Mouse (Mus musculus) forebrain, postnatal 0 days (tissue): ENCODE measurements around the gene Pigx. TPM values are rescaled to one million over a fixed set of nuclear protein-coding genes. Genes with fewer than 3 reads are reported as not detected.
"Not testable (repeated sequence)": the region's sequence is repeated elsewhere in the genome, so short reads cannot be mapped to it uniquely, and the experiment has no call there.

Experiments
- ATAC-seq: fragments of 200-750 bp; cut with Nextera tagmentation; 2 replicates; pipeline ENCODE4 v1.8.0; 2017; ENCODE audit warnings: mild to moderate bottlenecking, moderate library complexity
- DNase-seq: peaks from one replicate; pipeline ENCODE4 v3.0.0-alpha.2; 2015
- H3K27ac ChIP-seq: fragments of 300-500 bp; sonication (generic); 2 replicates; pipeline ENCODE4 v1.5.1; 2014; ENCODE audit warnings: low read depth, mild to moderate bottlenecking, antibody characterized with exemption, low read length, moderate library complexity, mixed read lengths
- H3K27me3 ChIP-seq: fragments of 300-500 bp; sonication (generic); 2 replicates; pipeline ENCODE4 v1.6.1; 2014; ENCODE audit warnings: mild to moderate bottlenecking, low read length, mixed read lengths; ENCODE audit not compliant: insufficient read depth
- H3K36me3 ChIP-seq: fragments of 300-500 bp; sonication (generic); 2 replicates; pipeline ENCODE4 v1.6.1; 2014; ENCODE audit warnings: mild to moderate bottlenecking, moderate library complexity; ENCODE audit not compliant: insufficient read depth
- H3K4me1 ChIP-seq: fragments of 300-500 bp; sonication (generic); 2 replicates; pipeline ENCODE4 v1.6.1; 2014; ENCODE audit warnings: antibody characterized with exemption; ENCODE audit not compliant: insufficient read depth
- H3K4me2 ChIP-seq: fragments of 300-500 bp; sonication (generic); 2 replicates; pipeline ENCODE4 v1.6.1; 2014; ENCODE audit warnings: low read depth, mild to moderate bottlenecking, moderate library complexity
- H3K4me3 ChIP-seq: fragments of 300-500 bp; sonication (generic); 2 replicates; pipeline ENCODE4 v1.5.1; 2014; ENCODE audit warnings: low read depth, low read length, mixed read lengths
- H3K9ac ChIP-seq: fragments of 300-500 bp; sonication (generic); 2 replicates; pipeline ENCODE4 v1.6.1; 2014; ENCODE audit warnings: mild to moderate bottlenecking
- H3K9me3 ChIP-seq: fragments of 300-500 bp; sonication (generic); 2 replicates; pipeline ENCODE4 v1.6.1; 2016; ENCODE audit warnings: low read length
- CTCF ChIP-seq: sonication (generic); IDR thresholded peaks from 2 replicates; pipeline ENCODE4 v1.5.1; 2016; ENCODE audit warnings: antibody characterized with exemption, control low read depth, low read depth
- WGBS: fragments of 180-500 bp; shearing (Covaris S2); extraction: QIAGEN DNeasy Blood & Tissue Kit; methylation state at CpG from one replicate; pipeline ENCODE4 v1.1.7; 2014; 5-methylcytosine and 5-hydroxymethylcytosine counted together
- polyA plus RNA-seq: library from polyadenylated mRNA; unstranded; fragments of >200 nt; fragmentation: Nextera tagmentation; extraction: Ambion mirVana; gene quantifications from 2 replicates; pipeline ENCODE4 v1.2.1, GENCODE M21; 2015
- total RNA-seq: library from RNA; depleted of rRNA; stranded (reverse); fragments of >200 nt; gene quantifications from 2 replicates; pipeline ENCODE4 v1.2.3, GENCODE M21; 2014

Pigx gene
- total and polyA plus RNA-seq, 2 experiments from 2014 or later, result 71.7 to 113 TPM

DNA sequence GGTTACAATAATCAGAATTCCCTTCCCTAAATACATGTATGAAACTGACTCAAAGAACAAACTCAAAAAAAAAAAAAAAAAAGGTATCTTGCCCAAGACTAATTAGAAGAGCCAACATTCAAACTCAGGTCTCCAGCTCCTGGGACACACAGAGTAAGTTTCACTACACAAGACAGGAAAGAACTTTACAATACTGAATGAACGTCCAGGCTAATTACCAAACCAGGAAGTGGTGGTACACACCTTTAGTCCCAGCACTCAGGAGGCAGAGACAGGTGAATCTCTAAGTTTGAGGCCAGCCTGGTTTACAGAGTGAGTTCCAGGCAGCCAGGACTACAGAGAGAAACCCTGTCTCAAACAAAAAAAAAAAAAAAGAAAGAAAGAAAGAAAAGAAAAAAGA lies 23.8 kb downstream of the Pigx start:
- DNase-seq, result no peak
- H3K27ac ChIP-seq, result no peak overlapping the region
- no peaks in the 10 kb centered on the region for H3K9me3 ChIP-seq
- peaks cover 14% of the 10 kb centered on the region; the same call in 1 of the 2 replicates for H3K4me1 ChIP-seq
- no peak overlapping the region for H3K9ac ChIP-seq
- ATAC-seq, result no peak
- H3K4me3 ChIP-seq, result no peak overlapping the region
- no peak overlapping the region for H3K4me2 ChIP-seq
- WGBS, result 64% methylated on average over 1 of the region's 1 CpGs
- no peaks in the 10 kb centered on the region for H3K27me3 ChIP-seq
- no peak for TF ChIP-seq CTCF
- no peaks in the 10 kb centered on the region for H3K36me3 ChIP-seq

DNA sequence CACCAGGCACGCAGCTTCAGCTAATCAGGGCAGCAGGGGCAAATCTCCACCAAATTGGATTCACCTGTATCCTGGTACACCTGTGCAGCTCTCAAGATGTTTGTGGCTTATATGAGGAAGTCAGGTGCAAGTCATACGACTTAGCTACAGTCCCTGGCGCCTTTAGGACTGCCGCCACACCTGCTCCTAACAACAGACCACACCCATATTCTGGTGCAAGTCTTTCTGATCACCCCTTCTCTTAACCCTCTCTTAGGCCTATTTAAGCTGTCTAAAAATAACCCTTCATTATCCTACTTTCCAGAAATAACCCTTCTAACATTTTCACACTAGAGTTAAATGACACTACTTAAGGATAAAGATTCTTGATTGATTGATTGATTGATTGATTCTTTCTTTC lies 29.5 kb downstream of the Pigx start:
- not testable (repeated sequence) for H3K4me3 ChIP-seq, H3K9me3 ChIP-seq, H3K27ac ChIP-seq, H3K27me3 ChIP-seq, DNase-seq, H3K9ac ChIP-seq, H3K36me3 ChIP-seq, ATAC-seq, H3K4me2 ChIP-seq, H3K4me1 ChIP-seq
- WGBS, result 65% methylated on average over 4 of the region's 4 CpGs

DNA sequence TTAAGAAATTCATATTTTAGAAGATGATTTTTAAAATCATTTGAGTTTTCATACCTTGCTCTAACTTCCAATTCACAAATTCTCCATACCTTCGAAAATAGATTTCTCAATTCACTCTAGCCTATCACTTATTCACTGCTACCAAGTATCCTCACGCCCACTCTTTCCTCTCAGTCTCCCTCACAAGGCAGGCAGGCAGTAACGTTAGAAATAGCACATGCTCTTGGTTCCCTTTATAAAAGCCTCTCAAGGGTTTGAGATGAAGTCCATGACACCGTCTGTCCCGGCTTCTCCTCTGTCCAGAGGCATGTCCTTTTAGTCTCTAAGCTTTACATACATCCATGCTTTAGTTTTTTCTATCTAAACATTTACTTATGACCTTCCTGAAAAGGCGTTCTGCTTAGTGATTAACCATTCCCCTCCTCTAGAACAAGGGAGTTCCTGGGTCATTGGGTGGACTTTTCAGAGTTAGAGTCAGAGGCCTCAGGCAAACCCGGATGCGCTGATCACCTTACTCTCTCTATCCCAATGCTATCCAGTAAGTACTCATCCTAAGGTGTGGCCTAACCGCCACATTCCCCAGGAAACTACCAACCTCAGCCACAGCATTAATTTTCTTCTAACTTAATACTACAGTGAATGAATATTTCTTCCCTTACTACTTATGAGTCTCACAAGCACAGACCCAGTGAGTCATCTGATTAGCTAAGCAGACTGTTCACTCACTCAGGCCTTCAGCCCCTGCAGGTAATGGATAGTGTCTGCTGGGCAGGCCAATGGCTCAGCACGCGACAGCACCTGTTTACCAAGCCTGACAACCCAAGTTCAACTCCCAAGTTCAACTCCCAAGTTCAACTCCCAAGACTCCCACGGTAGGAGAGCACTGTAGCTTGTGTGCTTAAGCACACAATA lies 30.9 kb downstream of the Pigx start:
- no peak for ATAC-seq
- Histone ChIP-seq H3K4me2 (no peak overlapping the region), H3K36me3 (no peaks in the 10 kb centered on the region), H3K9me3 (no peaks in the 10 kb centered on the region), H3K9ac (no peak overlapping the region), H3K27me3 (no peaks in the 10 kb centered on the region), H3K4me3 (no peak overlapping the region), H3K27ac (no peak overlapping the region), H3K4me1 (no peaks in the 10 kb centered on the region)
- no peak for TF ChIP-seq CTCF
- 84% methylated on average over 12 of the region's 12 CpGs for WGBS
- DNase-seq, result no peak

DNA sequence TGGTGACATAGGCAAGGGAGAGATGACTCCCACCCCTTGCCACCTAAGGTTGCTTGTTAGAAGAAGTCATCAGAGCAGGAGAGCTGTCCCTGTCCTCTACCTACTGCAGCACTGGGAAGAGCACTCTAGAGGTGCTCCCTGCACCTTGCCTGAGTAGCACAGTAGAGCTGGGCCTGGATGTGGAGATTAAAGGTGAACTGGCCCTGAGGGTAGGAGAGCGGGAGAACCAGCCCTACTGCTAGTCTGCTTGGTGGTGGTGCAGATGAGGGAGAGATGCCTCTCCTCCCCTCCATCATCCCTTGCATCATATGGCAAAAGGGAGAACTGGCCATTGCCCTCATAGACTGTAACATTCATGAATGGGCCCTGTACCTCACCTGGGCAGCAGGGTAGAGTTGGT lies 32.6 kb downstream of the Pigx start:
- H3K27me3 ChIP-seq, result no peaks in the 10 kb centered on the region
- H3K4me1 ChIP-seq, result no peaks in the 10 kb centered on the region
- no peak for DNase-seq
- no peak overlapping the region for H3K4me3 ChIP-seq
- H3K9me3 ChIP-seq, result no peaks in the 10 kb centered on the region
- 100% methylated on average over 1 of the region's 1 CpGs for WGBS
- H3K4me2 ChIP-seq, result no peak overlapping the region
- ATAC-seq, result no peak
- TF ChIP-seq CTCF, result no peak
- H3K36me3 ChIP-seq, result no peaks in the 10 kb centered on the region
- H3K9ac ChIP-seq, result no peak overlapping the region
- no peak overlapping the region for H3K27ac ChIP-seq

DNA sequence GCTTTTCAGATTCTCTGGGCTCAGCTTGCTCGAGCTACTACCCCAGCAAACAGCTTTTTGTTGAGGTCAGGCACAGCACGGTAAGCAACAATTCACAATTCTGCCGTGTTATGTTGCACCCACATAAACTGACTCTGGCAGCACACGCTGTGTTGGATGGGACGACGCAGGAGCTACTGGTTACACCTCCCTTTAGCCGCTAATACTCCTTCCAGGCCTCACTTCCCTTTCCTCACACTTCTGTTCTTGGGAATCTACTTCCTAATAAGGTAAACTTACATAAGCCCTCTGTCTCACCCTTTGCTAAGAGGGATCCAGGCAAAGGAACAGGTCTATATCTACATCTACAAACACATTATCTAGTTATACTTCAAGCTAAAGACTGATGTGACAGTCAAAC lies 35.6 kb downstream of the Pigx start:
- DNase-seq (no peak), ATAC-seq (no peak)
- H3K9ac ChIP-seq, result no peak overlapping the region
- no peaks in the 10 kb centered on the region for H3K36me3 ChIP-seq
- WGBS, result 83% methylated on average over 7 of the region's 7 CpGs
- H3K27me3 ChIP-seq, result no peaks in the 10 kb centered on the region
- no peaks in the 10 kb centered on the region for H3K4me1 ChIP-seq
- H3K4me2 ChIP-seq, result no peak overlapping the region
- H3K27ac ChIP-seq, result no peak overlapping the region
- H3K9me3 ChIP-seq, result no peaks in the 10 kb centered on the region
- TF ChIP-seq CTCF, result no peak
- no peak overlapping the region for H3K4me3 ChIP-seq

DNA sequence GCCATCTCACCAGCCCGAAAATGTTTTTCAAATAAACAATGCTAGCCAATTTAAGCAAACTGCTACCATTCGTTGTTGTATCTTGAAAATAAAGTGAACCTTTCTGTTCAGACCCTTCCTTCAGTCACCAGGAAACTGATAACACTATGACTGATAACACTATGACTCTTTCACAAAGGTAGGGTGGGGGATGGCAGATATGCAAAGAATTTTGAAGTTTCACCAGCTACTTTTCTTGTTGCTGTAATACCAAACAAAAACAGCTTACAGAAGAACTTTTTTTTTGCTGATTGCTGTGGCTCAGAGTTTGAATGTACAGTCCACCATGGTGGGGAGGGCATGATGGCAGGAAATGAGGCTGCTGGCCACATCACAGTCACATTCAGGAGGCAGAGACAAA lies 37.3 kb downstream of the Pigx start:
- DNase-seq, result no peak
- H3K9me3 ChIP-seq, result no peaks in the 10 kb centered on the region
- H3K4me3 ChIP-seq, result no peak overlapping the region
- no peak for TF ChIP-seq CTCF
- H3K4me2 ChIP-seq, result no peak overlapping the region
- no peak overlapping the region for H3K27ac ChIP-seq
- no peaks in the 10 kb centered on the region for H3K36me3 ChIP-seq
- H3K9ac ChIP-seq, result no peak overlapping the region
- no peaks in the 10 kb centered on the region for H3K27me3 ChIP-seq
- H3K4me1 ChIP-seq, result no peaks in the 10 kb centered on the region
- ATAC-seq, result no peak
- 85% methylated on average over 2 of the region's 2 CpGs for WGBS

DNA sequence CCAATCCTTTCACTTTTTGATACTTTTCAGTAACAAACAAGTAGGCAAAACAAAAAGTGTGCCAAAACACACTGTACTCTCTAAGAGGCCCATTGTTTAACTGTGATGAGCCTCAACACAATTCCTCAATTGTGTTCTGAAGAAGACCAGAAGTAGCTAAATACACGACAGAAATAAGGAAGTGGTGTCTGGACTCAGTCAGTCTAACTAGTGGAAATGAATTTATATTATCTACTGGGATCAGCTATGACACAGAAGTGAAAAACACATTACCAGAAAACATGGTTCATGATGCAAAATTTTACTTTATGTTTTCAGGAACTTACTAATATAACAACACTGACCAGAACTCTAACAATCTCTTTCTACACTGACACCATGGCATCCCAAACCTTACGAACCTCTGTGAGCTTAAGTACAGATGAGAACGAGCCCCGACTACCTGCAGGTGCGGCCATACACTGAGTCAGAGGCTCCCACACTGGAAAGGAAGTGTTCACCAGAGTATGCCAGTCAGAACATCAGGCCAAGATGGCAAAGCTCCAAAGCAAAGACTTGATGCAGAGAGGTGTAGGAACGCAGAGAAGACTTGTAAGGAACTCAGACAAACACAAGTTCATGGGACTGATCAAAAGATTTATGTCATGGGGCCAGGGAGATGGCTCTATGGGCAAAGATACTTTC lies 39.6 kb downstream of the Pigx start:
- Histone ChIP-seq H3K4me2 (no peak overlapping the region), H3K4me3 (no peak overlapping the region), H3K27me3 (no peaks in the 10 kb centered on the region), H3K9me3 (no peaks in the 10 kb centered on the region), H3K4me1 (no peaks in the 10 kb centered on the region), H3K27ac (no peak overlapping the region), H3K9ac (no peak overlapping the region), H3K36me3 (no peaks in the 10 kb centered on the region)
- 68% methylated on average over 6 of the region's 6 CpGs for WGBS
- DNase-seq (no peak), ATAC-seq (no peak)
- TF ChIP-seq CTCF, result no peak
